Mouse (Mus musculus): ENCODE results near the gene Canx.
"Not testable (repeated sequence)": the region's sequence is repeated elsewhere in the genome, so short reads cannot be mapped to it uniquely, and the experiment has no call there.

Gene Canx

DNA sequence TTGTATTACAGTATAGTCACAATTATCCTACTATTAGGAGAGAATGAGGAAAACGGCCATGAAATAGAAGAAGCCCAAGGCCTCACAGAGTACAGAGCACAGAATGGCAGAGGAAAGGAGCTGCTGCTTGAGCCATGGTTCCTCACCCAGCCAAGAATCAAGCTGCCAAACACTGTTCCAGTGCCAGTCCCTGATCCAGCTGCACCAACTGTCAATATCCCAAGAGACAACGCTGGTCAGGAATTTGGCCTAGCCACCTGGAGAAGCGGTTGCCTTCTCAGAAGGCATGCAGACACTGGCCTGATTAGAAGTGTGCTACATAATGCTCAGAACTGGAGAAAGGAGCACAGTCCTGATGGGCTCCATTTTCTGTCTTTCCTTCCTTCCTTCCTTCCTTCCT is 7.7 kb upstream of the Canx start:
- DNase-seq (ENCODE audit: low read depth, low spot score) = no peak

DNA sequence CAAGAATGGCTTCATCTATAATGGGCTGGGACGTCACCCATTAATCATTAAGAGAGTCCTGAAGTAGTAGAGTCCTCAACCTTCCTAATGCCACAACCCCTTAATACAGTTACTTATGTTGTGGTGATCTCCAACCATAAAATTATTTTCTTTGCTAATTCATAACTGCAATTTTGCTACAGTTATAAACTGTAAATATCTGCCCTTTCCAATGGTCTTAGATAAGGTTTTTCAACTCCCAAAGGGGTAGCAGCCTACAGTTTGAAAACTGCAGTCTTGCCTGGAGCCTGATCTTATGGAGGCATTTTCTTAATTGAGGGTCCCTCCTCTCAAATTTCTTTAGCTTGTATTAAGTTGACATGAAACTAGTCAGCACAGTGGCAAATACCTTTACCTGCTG is 3.9 kb upstream of the Canx start:
- DNase-seq (ENCODE audit: low read depth, low spot score) = no peak

GRCm38 (mm10) chr11:50328075-50328625 is 2.7 kb upstream of the Canx start:
- DNase-seq (ENCODE audit: low read depth, low spot score) = no peak

GRCm38 (mm10) chr11:50326302-50326966 is 961 bp upstream of the Canx start:
- DNase-seq (ENCODE audit: low read depth, low spot score) = no peak

DNA sequence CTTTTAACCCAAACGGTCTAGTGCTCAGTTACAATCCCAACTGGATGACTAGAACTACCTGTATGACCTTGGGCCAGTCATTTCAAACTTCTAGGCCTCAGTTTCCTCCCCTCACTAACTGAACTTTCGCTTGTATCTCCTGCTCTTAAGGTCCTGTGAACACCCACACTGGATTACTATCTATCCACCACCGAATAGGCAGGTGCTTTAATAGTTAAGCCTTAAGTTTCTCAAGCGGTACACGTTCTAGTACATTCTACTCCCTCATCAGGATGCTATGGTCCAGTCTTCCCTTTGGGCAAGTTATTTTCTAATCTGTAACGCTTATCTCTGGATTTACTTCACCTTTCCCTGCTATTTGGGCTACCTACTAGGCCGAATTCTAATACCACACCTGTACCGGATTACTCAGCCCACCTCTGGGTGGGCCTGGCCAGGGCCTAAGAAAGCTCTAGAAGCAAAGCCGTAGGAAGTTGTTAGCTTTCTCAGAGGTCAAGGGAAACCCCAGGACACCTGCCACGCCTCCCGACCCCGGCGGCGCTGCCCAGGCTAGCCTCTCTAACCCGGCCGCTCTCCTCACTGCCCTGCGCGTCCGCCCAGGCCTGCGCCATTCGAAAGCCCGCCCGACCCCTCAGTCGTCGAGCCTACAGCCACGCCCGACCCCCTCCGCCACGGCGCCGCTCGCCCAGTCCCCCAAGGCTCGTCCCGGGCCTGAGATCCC is 562 bp downstream of the Canx start:
- DNase-seq (ENCODE audit: low read depth, low spot score) = peak; percentile 12

- no peak for DNase-seq (ENCODE audit: low read depth, low spot score)
Measured at GRCm38 (mm10) chr11:50323843-50324242, 1.6 kb downstream of the Canx start.

DNA sequence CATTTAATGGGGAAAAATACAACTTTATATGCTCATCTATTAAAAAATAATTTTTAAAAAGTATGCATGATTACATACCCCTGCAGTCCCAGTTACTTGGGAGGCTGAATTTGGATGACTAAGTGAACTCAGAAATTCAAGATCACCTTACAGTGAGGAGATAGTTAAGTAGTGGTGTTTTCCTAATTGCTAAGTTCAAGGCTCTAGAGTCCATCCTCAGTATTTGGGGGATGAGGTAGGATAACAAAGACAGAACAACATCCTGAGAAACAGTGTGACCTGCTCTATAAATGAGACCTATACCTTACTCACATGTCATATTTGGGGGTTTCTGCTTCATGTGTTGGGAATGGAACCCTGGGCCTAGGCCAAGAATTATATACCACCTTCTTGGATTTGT is 3.1 kb downstream of the Canx start:
- no peak for DNase-seq (ENCODE audit: low read depth, low spot score)

GRCm38 (mm10) chr11:50321239-50321638 is 4.2 kb downstream of the Canx start:
- no peak for DNase-seq (ENCODE audit: low read depth, low spot score)

DNA sequence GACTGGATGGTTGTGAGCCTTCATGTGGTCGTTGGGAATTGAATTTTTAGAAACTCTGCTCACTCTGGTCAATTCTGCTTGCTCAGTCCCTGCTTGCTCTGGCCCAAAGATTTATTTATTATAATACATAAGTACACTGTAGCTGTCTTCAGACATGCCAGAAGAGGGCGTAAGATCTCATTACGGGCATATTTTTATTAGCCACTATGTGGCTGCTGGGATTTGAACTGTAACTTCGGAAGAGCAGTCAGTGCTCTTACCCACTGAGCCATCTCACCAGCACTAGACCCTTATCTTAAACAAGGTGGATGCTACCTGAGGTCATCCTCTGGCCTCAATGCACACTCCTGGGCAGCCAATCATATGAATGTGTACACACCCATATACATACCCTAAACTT is 6.1 kb downstream of the Canx start:
- not testable (repeated sequence) for DNase-seq (ENCODE audit: low read depth, low spot score)

- no peak for DNase-seq (ENCODE audit: low read depth, low spot score)
Measured at GRCm38 (mm10) chr11:50312803-50313202, 12.7 kb downstream of the Canx start.

DNA sequence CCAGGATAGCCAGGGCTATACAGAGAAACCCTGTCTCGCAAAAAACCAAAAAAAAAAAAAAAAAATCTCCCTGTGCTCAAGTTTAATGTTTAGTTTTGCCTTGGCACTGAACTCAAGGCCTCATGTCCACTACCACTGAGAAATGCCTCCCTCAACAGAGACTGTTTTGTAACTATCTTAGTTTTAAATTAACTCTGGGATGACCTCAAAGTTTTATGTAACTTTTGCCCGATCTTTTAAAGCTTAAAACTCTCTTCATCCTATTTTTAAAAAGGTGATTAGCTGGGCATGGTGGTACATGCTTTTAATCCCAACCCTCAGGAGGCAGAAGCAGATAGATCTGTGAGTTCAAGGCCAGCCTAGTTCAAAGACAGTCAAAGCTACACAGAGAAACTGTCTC is 22.1 kb downstream of the Canx start:
- no peak for DNase-seq (ENCODE audit: low read depth, low spot score)

- DNase-seq (ENCODE audit: low read depth, low spot score) = peak; percentile 99
Measured at GRCm38 (mm10) chr11:50292190-50292855, 33.1 kb downstream of the Canx start, which contains the start of gene Maml1. Gene Maml1 (minus strand): TSS chr11:50292311.

- peak; percentile 54 for DNase-seq (ENCODE audit: low read depth, low spot score)
Measured at GRCm38 (mm10) chr11:50291321-50292165, 33.9 kb downstream of the Canx start.

GRCm38 (mm10) chr11:50290486-50291225 is 34.8 kb downstream of the Canx start:
- DNase-seq (ENCODE audit: low read depth, low spot score) = peak; percentile 46

DNA sequence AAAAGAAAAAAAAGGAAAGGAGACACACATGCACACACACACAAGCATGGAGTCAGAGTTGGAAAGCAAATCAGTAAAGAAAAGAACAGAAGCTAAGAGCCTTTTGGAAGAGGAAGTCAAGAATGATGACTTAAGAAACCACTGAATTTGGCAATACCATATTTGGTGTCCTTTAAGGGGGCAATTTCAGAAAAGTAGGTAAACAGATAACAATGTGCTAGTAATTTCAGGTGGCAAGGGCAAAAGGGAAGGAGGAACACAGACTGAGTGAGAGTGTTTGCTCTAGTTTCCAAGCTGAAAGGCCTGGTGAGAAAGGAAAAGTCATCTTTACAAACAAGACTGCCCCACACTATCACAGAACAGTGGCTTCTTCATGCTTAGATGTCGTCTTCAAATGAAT is 39.0 kb downstream of the Canx start:
- no peak for DNase-seq (ENCODE audit: low read depth, low spot score)

DNA sequence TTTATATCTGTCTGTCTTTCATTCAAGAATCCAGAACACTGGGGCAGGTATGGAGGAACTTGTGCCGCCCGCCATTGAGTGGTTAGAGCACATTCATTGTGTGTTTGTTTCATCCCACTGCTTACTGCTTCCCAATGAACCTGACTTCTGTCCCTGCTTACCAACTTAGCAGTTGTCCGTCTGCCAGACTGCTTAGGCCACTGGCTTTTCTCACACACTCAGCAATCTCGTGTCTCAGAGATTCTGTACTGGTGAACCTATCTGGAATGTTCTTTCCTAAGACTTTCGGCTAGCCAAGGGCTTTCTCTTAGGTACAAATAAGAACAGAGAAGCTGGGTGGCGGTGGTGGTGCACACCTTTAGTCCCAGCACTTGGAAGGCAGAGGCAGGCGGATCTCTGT is 39.8 kb downstream of the Canx start:
- DNase-seq (ENCODE audit: low read depth, low spot score) = no peak

DNA sequence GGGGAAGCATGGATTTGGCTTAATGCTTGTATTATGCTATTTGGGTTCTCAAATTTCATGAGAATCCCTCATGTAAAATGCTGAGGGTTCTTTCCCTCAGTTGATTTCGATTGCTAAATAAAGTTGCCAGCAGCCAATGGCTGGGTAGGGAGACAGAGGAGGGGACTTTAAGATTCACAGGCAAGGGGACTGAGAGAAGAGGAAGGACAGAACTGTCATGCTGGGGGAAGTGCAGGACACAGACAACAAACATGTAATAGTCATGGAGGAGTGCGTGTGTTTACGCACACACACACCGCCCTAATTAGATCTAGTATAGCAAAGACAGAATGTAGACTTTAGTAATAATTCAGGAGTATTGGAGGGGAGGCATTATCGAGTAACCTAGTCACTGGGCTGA is 40.2 kb downstream of the Canx start:
- DNase-seq (ENCODE audit: low read depth, low spot score) = no peak

DNA sequence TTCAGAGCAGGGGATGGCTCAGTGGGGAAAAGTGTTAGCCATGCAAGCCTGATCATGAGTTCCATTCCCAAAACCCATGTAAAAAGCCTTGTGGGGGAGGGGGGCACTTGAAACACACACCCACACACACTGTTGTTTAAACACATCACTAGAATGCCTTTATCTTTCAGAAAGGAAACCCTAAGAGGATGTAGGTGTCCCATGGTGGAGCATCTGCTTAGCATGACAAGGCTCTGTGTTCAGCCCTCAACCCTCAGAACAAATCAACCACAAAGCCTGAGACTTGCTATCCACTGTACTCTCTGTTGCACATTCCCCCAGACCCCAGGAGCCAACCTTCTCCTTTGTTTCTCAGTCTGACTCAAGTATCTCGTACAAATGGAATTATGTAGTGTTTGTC is 45.4 kb downstream of the Canx start:
- DNase-seq (ENCODE audit: low read depth, low spot score) = no peak

GRCm38 (mm10) chr11:50279005-50279404 is 46.5 kb downstream of the Canx start:
- DNase-seq (ENCODE audit: low read depth, low spot score) = no peak

DNA sequence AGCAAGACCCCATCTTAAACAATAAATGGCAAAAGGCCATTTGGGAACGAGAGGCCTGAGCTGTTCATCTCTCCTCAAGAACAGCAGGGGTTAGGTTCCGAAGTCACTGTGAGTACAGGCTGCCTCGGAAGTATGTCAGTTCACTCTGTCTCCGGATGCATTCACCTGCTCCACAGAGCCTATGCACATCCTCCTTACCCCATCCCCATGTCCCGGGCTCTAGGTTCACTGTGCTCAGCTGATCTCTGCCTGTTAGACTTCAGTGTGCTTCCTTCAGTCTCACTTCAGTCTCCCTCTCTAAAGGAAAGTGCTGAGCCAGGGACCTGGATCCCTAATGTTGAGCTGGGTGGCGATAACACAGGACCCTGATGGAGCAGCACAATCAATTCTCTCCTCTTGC is 47.8 kb downstream of the Canx start:
- no peak for DNase-seq (ENCODE audit: low read depth, low spot score)

GRCm38 (mm10) chr11:50277025-50277424 is 48.4 kb downstream of the Canx start:
- no peak for DNase-seq (ENCODE audit: low read depth, low spot score)
